Mouse (Mus musculus) kidney, postnatal 0 days (tissue): ENCODE measurements at regions not wholly inside any gene's neighbourhood (a gene's known extent, or its start where the extent isn't known, plus 50 kb on each side); places are given as distances from the start of the nearest gene placed in this dataset.

Source experiments
- ATAC-seq: fragments of 200-750 bp; cut with Nextera tagmentation; replicated peaks from 2 replicates; pipeline ENCODE4 v1.8.0; 2017; ENCODE audit warnings: low read depth, moderate number of reproducible peaks, moderate TSS enrichment, moderate library complexity; ENCODE audit not compliant: low FRiP score
- DNase-seq: peaks from one replicate; pipeline ENCODE4 v3.0.0-alpha.2; 2016; ENCODE audit warnings: low spot score
- H3K27ac ChIP-seq: fragments of 300-500 bp; sonication (generic); 2 replicates; pipeline ENCODE4 v1.5.1; 2014; ENCODE audit warnings: mild to moderate bottlenecking
- H3K27me3 ChIP-seq: fragments of 300-500 bp; sonication (generic); 2 replicates; pipeline ENCODE4 v1.6.1; 2014; ENCODE audit warnings: low read length, mixed read lengths; ENCODE audit not compliant: insufficient read depth
- H3K36me3 ChIP-seq: fragments of 300-500 bp; sonication (generic); 2 replicates; pipeline ENCODE4 v1.6.1; 2014; ENCODE audit warnings: low read length, mixed read lengths; ENCODE audit not compliant: insufficient read depth
- H3K4me1 ChIP-seq: fragments of 300-500 bp; sonication (generic); replicated peaks from 2 replicates; pipeline ENCODE4 v1.6.1; 2014; ENCODE audit warnings: antibody characterized with exemption, low read length, mixed read lengths; ENCODE audit not compliant: insufficient read depth
- H3K4me2 ChIP-seq: fragments of 300-500 bp; sonication (generic); 2 replicates; pipeline ENCODE4 v1.6.1; 2014; ENCODE audit warnings: mild to moderate bottlenecking, low read length, moderate library complexity, mixed read lengths
- H3K4me3 ChIP-seq: fragments of 300-500 bp; sonication (generic); replicated peaks from 2 replicates; pipeline ENCODE4 v1.5.1; 2014; ENCODE audit warnings: low read depth, low read length
- H3K9ac ChIP-seq: fragments of 300-500 bp; sonication (generic); 2 replicates; pipeline ENCODE4 v1.6.1; 2014; ENCODE audit warnings: low read depth, low read length
- H3K9me3 ChIP-seq: fragments of 300-500 bp; sonication (generic); replicated peaks from 2 replicates; pipeline ENCODE4 v1.6.1; 2016; ENCODE audit warnings: low read length, inconsistent platforms, mixed read lengths
- CTCF ChIP-seq: IDR thresholded peaks from 2 replicates; pipeline ENCODE4 v1.5.1; 2016; ENCODE audit warnings: antibody characterized with exemption, low read depth, mild to moderate bottlenecking, moderate library complexity
- WGBS: fragments of 180-500 bp; shearing (Covaris S2); extraction: QIAGEN DNeasy Blood & Tissue Kit; methylation state at CpG from one replicate; pipeline ENCODE4 v1.1.7; 2014; 5-methylcytosine and 5-hydroxymethylcytosine counted together

- Histone ChIP-seq H3K4me1 (peaks cover 13% of the 10 kb centered on the region; the same call in 1 of the 2 replicates), H3K9ac (no peak overlapping the region), H3K27ac (no peak overlapping the region), H3K4me3 (no peak overlapping the region), H3K4me2 (no peak overlapping the region), H3K27me3 (no peaks in the 10 kb centered on the region), H3K9me3 (no peaks in the 10 kb centered on the region), H3K36me3 (no peaks in the 10 kb centered on the region)
- DNase-seq (no peak), ATAC-seq (no peak)
- WGBS: 78% methylated on average over 5 of the region's 5 CpGs
- TF ChIP-seq CTCF: no peak
Measured at GRCm38 (mm10) chr12:52379960-52380359, 123.8 kb upstream of the Arhgap5 start.

- no peak for TF ChIP-seq CTCF
- H3K36me3 ChIP-seq: no peaks in the 10 kb centered on the region
- no peaks in the 10 kb centered on the region for H3K9me3 ChIP-seq
- ATAC-seq (0 out of 2 replicates have a peak, but pooled peaks have one; percentile 52), DNase-seq (peak; percentile 46)
- WGBS: 41% methylated on average over 18 of the region's 18 CpGs
- no peaks in the 10 kb centered on the region for H3K27me3 ChIP-seq
- H3K4me1 ChIP-seq: peaks cover 13% of the 10 kb centered on the region; the same call in 1 of the 2 replicates
- H3K27ac ChIP-seq: no peak overlapping the region
- H3K9ac ChIP-seq: no peak overlapping the region
- no peak overlapping the region for H3K4me2 ChIP-seq
- H3K4me3 ChIP-seq: no peak overlapping the region
Measured at GRCm38 (mm10) chr12:52381161-52381967, 122.4 kb upstream of the Arhgap5 start.

DNA sequence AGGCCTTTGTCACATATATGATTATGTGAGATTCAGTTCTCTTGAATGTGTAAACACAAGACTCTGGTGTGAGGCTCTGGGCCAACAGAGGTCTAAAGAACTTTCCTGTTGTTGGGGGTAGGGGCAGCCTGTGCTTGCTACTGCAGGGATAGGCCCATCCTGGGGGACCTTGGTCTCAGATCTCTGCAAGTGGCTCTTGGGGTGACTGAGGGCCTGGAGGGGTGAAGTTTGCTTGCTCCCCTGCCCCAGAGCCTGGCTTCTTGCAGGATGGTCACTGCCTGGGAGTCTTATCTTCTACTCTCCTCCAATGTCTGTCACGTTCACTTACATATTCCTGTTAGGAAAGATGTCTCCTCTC lies 121.8 kb upstream of the Arhgap5 start:
- H3K4me3 ChIP-seq: no peak overlapping the region
- H3K9ac ChIP-seq: no peak overlapping the region
- ATAC-seq: 0 out of 2 replicates have a peak, but pooled peaks have one; percentile 9
- no peaks in the 10 kb centered on the region for H3K27me3 ChIP-seq
- H3K4me1 ChIP-seq: peaks cover 13% of the 10 kb centered on the region; the same call in 1 of the 2 replicates
- H3K27ac ChIP-seq: no peak overlapping the region
- 81% methylated on average over 1 of the region's 1 CpGs for WGBS
- H3K9me3 ChIP-seq: no peaks in the 10 kb centered on the region
- no peak overlapping the region for H3K4me2 ChIP-seq
- no peaks in the 10 kb centered on the region for H3K36me3 ChIP-seq
- DNase-seq: no peak
- TF ChIP-seq CTCF: no peak

DNA sequence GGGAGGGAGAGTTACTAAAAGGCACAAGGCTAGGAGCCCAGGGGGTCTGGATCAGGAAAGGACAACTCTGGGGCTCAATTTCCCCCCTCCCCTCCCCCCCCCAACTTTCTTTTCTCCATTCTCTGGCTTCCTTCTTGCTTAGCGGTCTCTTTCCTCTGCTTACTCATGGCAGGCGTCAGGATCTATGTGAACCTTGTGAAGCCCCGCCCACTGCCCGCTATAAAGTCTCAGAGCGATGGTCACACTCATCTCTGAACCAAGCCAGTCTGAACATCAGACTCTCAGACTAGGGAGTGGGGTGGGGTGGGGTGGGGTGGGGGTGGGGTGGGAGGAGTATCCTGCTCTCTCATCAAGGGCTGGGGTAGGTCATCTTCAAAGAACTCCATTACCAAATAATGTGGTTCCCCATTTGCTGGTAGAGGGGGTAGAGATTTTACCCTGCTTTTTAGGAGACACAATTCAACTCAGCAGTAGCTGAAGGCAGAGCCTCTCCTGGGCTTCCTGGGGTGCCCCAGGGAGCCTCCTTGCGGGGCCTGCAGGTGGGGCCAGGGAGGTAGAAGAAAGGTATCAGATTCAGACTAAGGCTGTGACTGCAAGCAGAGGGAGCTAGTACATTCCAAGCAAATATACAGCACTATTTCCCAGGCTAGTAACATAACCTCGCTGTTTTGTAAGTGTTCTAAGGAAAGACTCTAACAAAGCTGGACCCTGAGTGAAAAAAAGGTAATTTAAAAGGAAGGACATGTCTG lies 120.8 kb upstream of the Arhgap5 start:
- H3K4me3 ChIP-seq: no peak overlapping the region
- TF ChIP-seq CTCF: peak; percentile 46; the same call in 1 of the 2 replicates
- H3K27ac ChIP-seq: no peak overlapping the region
- peak; percentile 73 for DNase-seq
- 19% methylated on average over 7 of the region's 7 CpGs for whole genome bisulfite sequencing
- H3K4me2 ChIP-seq: peak overlapping the region; percentile 27; the same call in 1 of the 2 replicates
- peak; percentile 48; the same call in 1 of the 2 replicates for ATAC-seq
- no peak overlapping the region for H3K9ac ChIP-seq
- H3K27me3 ChIP-seq: no peaks in the 10 kb centered on the region
- no peaks in the 10 kb centered on the region for H3K9me3 ChIP-seq
- peaks cover 13% of the 10 kb centered on the region; the same call in 1 of the 2 replicates for H3K4me1 ChIP-seq
- H3K36me3 ChIP-seq: no peaks in the 10 kb centered on the region

GRCm38 (mm10) chr12:52389552-52389951 lies 114.2 kb upstream of the Arhgap5 start:
- Histone ChIP-seq H3K36me3 (no peaks in the 10 kb centered on the region), H3K27ac (no peak overlapping the region; the same call in 1 of the 2 replicates), H3K4me2 (no peak overlapping the region), H3K9ac (no peak overlapping the region), H3K4me1 (no peaks in the 10 kb centered on the region), H3K27me3 (no peaks in the 10 kb centered on the region), H3K4me3 (no peak overlapping the region), H3K9me3 (no peaks in the 10 kb centered on the region)
- DNase-seq (no peak), ATAC-seq (no peak)
- WGBS: 71% methylated on average over 5 of the region's 5 CpGs
- TF ChIP-seq CTCF: no peak

DNA sequence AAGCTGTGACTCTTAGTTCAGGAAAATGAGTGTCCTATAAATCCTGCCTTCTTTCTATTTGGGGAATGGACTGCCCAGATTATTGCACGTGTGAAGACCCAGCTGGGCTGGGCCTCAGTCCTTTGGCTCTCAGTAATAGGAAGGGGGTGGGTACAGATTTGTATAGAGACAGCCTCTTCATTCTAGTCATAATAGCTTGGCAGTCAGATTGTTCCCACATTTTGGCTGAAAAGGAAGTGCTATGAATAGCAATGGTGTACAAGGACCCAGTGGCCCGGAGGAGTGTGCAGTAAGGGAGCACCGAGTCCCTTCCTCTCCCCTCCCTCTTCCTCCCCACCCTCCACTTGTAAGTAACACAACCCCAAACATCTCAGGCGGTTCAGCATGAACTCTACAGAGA lies 113.5 kb upstream of the Arhgap5 start:
- Histone ChIP-seq H3K4me3 (no peak overlapping the region), H3K9ac (no peak overlapping the region), H3K4me2 (no peak overlapping the region), H3K27ac (no peak overlapping the region), H3K36me3 (no peaks in the 10 kb centered on the region), H3K9me3 (no peaks in the 10 kb centered on the region), H3K27me3 (no peaks in the 10 kb centered on the region), H3K4me1 (no peaks in the 10 kb centered on the region)
- TF ChIP-seq CTCF: no peak
- WGBS: 50% methylated on average over 4 of the region's 4 CpGs
- DNase-seq (peak; percentile 64), ATAC-seq (peak; percentile 29; the same call in 1 of the 2 replicates)
